Comparison of ENCODE assay signal across 28 mouse cellular contexts in genomic region chr8:77421596-77421995, GRCm38 (mm10).
DNase-seq lines count a peak whose midpoint lies in the region; ATAC-seq lines count a peak whose summit lies in the region.
"Had no signal": no experiment of that assay in that cellular context is flagged by ENCODE, and none has a peak within 500 bp of the region (broad histone marks: within the 10 kb centered on the region; RNA-seq: fewer than 3 reads in every experiment).

No protein-coding gene starts in this region.

- peak; percentile 48 for DNase-seq in kidney, adult 18-20 months
- DNase-seq in CD4-positive helper T cell, adult 2 months (ENCODE audit: low read depth, low spot score), result peak; percentile 21
- peak; percentile 38 for DNase-seq in R1 (ENCODE audit: low read depth, low spot score)
- peak; percentile 67 to 76 for DNase-seq in kidney, postnatal 36 days
- no peak for DNase-seq in cerebellum, adult 11 months
- DNase-seq in cerebellum, postnatal 36 days, result no peak
- DNase-seq: adrenal gland, postnatal 25 days; cerebellum, adult 8-10 months; cerebellum, postnatal 25 days; gastrocnemius, postnatal 36 days; heart, adult 18-20 months; heart, postnatal 4 days; lung, postnatal 36 days; midbrain, embryonic 14.5 days; retina, postnatal 1 day; right cerebral cortex, postnatal 14 days had no signal

- no peak overlapping the region for H3K9ac ChIP-seq in kidney, embryonic 14.5 days (ENCODE audit: low read depth, low read length)
- H3K9ac ChIP-seq: forebrain, embryonic 13.5 days; heart, embryonic 12.5 days; hindbrain, embryonic 14.5 days; limb, embryonic 13.5 days; lung, embryonic 15.5 days; neural tube, embryonic 15.5 days; stomach, embryonic 15.5 days had no signal

- H3K4me3 ChIP-seq in kidney, embryonic 14.5 days (ENCODE audit: low read length), result no peak overlapping the region
- H3K4me3 ChIP-seq: forebrain, embryonic 13.5 days; heart, embryonic 12.5 days; limb, embryonic 13.5 days; lung, embryonic 15.5 days; neural tube, embryonic 15.5 days; stomach, embryonic 15.5 days had no signal

- ATAC-seq in kidney, embryonic 14.5 days (ENCODE audit: low FRiP score, low TSS enrichment), result no peak
- ATAC-seq: forebrain, embryonic 13.5 days; inflammation-experienced regulatory T-cells, adult 6 months; Patski had no signal

- 88% methylated on average over 13 of the region's 13 CpGs for whole genome bisulfite sequencing in kidney, embryonic 14.5 days

- H3K36me3 ChIP-seq in kidney, embryonic 14.5 days (ENCODE audit: control insufficient read depth, insufficient read depth, low read length), result peaks cover 19% of the 10 kb centered on the region; the same call in 1 of the 2 replicates
- H3K36me3 ChIP-seq: neural tube, embryonic 15.5 days had no signal

- H3K9me3 ChIP-seq in kidney, embryonic 14.5 days (ENCODE audit: control insufficient read depth, low read length), result no peaks in the 10 kb centered on the region
- H3K9me3 ChIP-seq: forebrain, embryonic 13.5 days; heart, embryonic 12.5 days; limb, embryonic 13.5 days; lung, embryonic 15.5 days; neural tube, embryonic 15.5 days; stomach, embryonic 15.5 days had no signal

- no peak overlapping the region for H3K27ac ChIP-seq in kidney, embryonic 14.5 days (ENCODE audit: low read depth, low read length)
- H3K27ac ChIP-seq: forebrain, embryonic 13.5 days; hindbrain, embryonic 14.5 days; kidney, postnatal 0 days; limb, embryonic 13.5 days; lung, embryonic 15.5 days; neural tube, embryonic 15.5 days; stomach, embryonic 15.5 days had no signal

- H3K27me3 ChIP-seq in kidney, embryonic 14.5 days (ENCODE audit: control insufficient read depth, insufficient read depth, low read length), result no peaks in the 10 kb centered on the region
- H3K27me3 ChIP-seq: forebrain, embryonic 13.5 days; heart, embryonic 12.5 days; limb, embryonic 13.5 days; lung, embryonic 15.5 days; neural tube, embryonic 15.5 days; Patski; stomach, embryonic 15.5 days had no signal

- no peak overlapping the region for H3K4me2 ChIP-seq in kidney, embryonic 14.5 days (replicated peaks; ENCODE audit: low read depth, low read length)
- H3K4me2 ChIP-seq: forebrain, embryonic 13.5 days; heart, embryonic 12.5 days; hindbrain, embryonic 14.5 days; limb, embryonic 13.5 days; liver, embryonic 11.5 days; lung, embryonic 15.5 days; neural tube, embryonic 15.5 days; stomach, embryonic 15.5 days had no signal

- peaks cover 4% of the 10 kb centered on the region; the same call in 1 of the 2 replicates for H3K4me1 ChIP-seq in kidney, embryonic 14.5 days (ENCODE audit: control insufficient read depth, insufficient read depth, low read length)
- H3K4me1 ChIP-seq: forebrain, embryonic 13.5 days; heart, embryonic 12.5 days; lung, embryonic 15.5 days; stomach, embryonic 15.5 days had no signal

Comparison
In these comparisons a context has a peak if more than half of its experiments do, and no peak if none do; other contexts are left out.
1. DNase-seq: peak in kidney, adult 18-20 months (single experiment), CD4-positive helper T cell, adult 2 months (single experiment), R1 (single experiment) and kidney, postnatal 36 days (2 of 2); none in cerebellum, adult 11 months (single experiment) and cerebellum, postnatal 36 days (0 of 2).